Mouse (Mus musculus) forebrain, postnatal 0 days (tissue): ENCODE measurements at regions not wholly inside any gene's neighbourhood (a gene's known extent, or its start where the extent isn't known, plus 50 kb on each side); places are given as distances from the start of the nearest gene placed in this dataset.
A peak's percentile ranks its signal among the peaks of the same experiment; 100 is the strongest.

Experiments
- ATAC-seq: fragments of 200-750 bp; cut with Nextera tagmentation; 2 replicates; pipeline ENCODE4 v1.8.0; 2017; ENCODE audit warnings: mild to moderate bottlenecking, moderate library complexity
- DNase-seq: peaks from one replicate; pipeline ENCODE4 v3.0.0-alpha.2; 2015
- H3K27ac ChIP-seq: fragments of 300-500 bp; sonication (generic); 2 replicates; pipeline ENCODE4 v1.5.1; 2014; ENCODE audit warnings: low read depth, mild to moderate bottlenecking, antibody characterized with exemption, low read length, moderate library complexity, mixed read lengths
- H3K27me3 ChIP-seq: fragments of 300-500 bp; sonication (generic); 2 replicates; pipeline ENCODE4 v1.6.1; 2014; ENCODE audit warnings: mild to moderate bottlenecking, low read length, mixed read lengths; ENCODE audit not compliant: insufficient read depth
- H3K36me3 ChIP-seq: fragments of 300-500 bp; sonication (generic); 2 replicates; pipeline ENCODE4 v1.6.1; 2014; ENCODE audit warnings: mild to moderate bottlenecking, moderate library complexity; ENCODE audit not compliant: insufficient read depth
- H3K4me1 ChIP-seq: fragments of 300-500 bp; sonication (generic); 2 replicates; pipeline ENCODE4 v1.6.1; 2014; ENCODE audit warnings: antibody characterized with exemption; ENCODE audit not compliant: insufficient read depth
- H3K4me2 ChIP-seq: fragments of 300-500 bp; sonication (generic); 2 replicates; pipeline ENCODE4 v1.6.1; 2014; ENCODE audit warnings: low read depth, mild to moderate bottlenecking, moderate library complexity
- H3K4me3 ChIP-seq: fragments of 300-500 bp; sonication (generic); 2 replicates; pipeline ENCODE4 v1.5.1; 2014; ENCODE audit warnings: low read depth, low read length, mixed read lengths
- H3K9ac ChIP-seq: fragments of 300-500 bp; sonication (generic); 2 replicates; pipeline ENCODE4 v1.6.1; 2014; ENCODE audit warnings: mild to moderate bottlenecking
- H3K9me3 ChIP-seq: fragments of 300-500 bp; sonication (generic); 2 replicates; pipeline ENCODE4 v1.6.1; 2016; ENCODE audit warnings: low read length
- CTCF ChIP-seq: sonication (generic); IDR thresholded peaks from 2 replicates; pipeline ENCODE4 v1.5.1; 2016; ENCODE audit warnings: antibody characterized with exemption, control low read depth, low read depth
- WGBS: fragments of 180-500 bp; shearing (Covaris S2); extraction: QIAGEN DNeasy Blood & Tissue Kit; methylation state at CpG from one replicate; pipeline ENCODE4 v1.1.7; 2014; 5-methylcytosine and 5-hydroxymethylcytosine counted together

DNA sequence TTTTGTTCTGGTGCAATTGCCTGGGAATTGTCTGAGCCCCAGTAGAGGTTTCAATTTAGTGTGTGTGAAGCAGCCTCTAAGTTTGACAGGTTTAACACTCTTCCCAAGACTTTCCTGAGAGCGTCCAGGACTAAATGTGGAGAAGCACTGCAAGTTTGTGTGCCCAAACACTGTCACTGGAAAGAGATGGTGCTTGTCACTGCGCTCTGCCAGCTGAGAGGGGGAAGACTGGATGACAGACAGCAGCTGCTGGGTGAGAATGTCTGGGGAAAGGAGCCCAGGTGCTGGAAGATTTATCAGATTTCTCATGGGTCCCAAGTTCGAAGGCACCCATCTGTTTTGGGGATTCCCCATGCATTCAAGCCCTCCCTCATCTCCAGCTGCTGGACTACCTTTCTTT lies 114.2 kb upstream of the Cblb start:
- H3K27ac ChIP-seq: no peak overlapping the region
- H3K4me2 ChIP-seq: no peak overlapping the region
- H3K27me3 ChIP-seq: no peaks in the 10 kb centered on the region
- no peaks in the 10 kb centered on the region for H3K9me3 ChIP-seq
- H3K4me1 ChIP-seq: peaks cover 13% of the 10 kb centered on the region; the same call in 1 of the 2 replicates
- peak; percentile 82 for ATAC-seq
- H3K36me3 ChIP-seq: no peaks in the 10 kb centered on the region
- H3K9ac ChIP-seq: no peak overlapping the region
- 46% methylated on average over 3 of the region's 3 CpGs for WGBS
- H3K4me3 ChIP-seq: no peak overlapping the region
- DNase-seq: peak; percentile 32
- no peak for TF ChIP-seq CTCF

DNA sequence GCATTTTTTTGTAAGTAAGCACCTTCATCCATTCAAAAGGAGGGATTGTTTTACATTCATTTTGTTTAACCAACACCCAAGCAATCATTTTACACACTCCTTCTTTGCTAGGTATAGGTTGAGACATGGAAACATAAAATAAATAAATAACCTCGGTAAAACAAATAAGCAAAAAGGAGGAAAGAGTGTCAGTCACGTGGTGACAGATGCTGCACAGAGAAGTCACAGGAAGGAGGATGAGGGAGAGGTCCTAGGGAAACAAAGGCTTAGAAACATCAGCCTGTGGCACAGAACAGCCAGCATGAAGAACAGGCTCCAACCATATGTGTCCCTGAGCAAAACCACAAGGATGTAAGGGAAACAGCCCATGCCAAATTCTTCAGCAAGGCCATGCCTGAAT lies 113.5 kb upstream of the Cblb start:
- 46% methylated on average over 2 of the region's 2 CpGs for WGBS
- Histone ChIP-seq H3K9me3 (no peaks in the 10 kb centered on the region), H3K4me2 (no peak overlapping the region), H3K36me3 (no peaks in the 10 kb centered on the region), H3K27me3 (no peaks in the 10 kb centered on the region), H3K4me1 (peaks cover 13% of the 10 kb centered on the region; the same call in 1 of the 2 replicates), H3K4me3 (no peak overlapping the region), H3K27ac (no peak overlapping the region), H3K9ac (no peak overlapping the region)
- ATAC-seq: no peak
- TF ChIP-seq CTCF: no peak
- no peak for DNase-seq

DNA sequence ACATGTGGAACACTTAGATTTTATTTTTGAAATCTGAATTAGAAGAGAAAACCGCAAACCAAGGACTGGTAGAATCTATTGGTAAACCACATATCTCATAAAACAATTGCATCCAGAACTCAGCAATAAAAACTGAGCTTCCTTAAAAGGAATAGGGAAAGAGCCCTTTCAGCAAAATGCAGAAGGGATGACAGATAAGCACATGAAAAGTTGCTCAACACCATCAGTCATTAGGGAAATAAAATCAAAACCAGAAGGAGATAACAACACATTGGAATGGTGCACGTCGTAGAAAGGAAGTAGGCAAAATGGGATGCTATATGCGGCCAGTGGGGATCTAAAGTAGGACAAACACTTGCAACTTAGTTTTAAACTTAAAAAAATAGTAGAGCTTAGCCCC lies 110.0 kb upstream of the Cblb start:
- H3K9me3 ChIP-seq: no peaks in the 10 kb centered on the region
- DNase-seq: no peak
- H3K9ac ChIP-seq: no peak overlapping the region
- TF ChIP-seq CTCF: no peak
- no peaks in the 10 kb centered on the region for H3K36me3 ChIP-seq
- ATAC-seq: no peak
- WGBS: 87% methylated on average over 4 of the region's 4 CpGs
- H3K27ac ChIP-seq: no peak overlapping the region
- H3K4me2 ChIP-seq: no peak overlapping the region
- H3K4me1 ChIP-seq: peaks cover 6% of the 10 kb centered on the region; the same call in 1 of the 2 replicates
- no peak overlapping the region for H3K4me3 ChIP-seq
- H3K27me3 ChIP-seq: no peaks in the 10 kb centered on the region

DNA sequence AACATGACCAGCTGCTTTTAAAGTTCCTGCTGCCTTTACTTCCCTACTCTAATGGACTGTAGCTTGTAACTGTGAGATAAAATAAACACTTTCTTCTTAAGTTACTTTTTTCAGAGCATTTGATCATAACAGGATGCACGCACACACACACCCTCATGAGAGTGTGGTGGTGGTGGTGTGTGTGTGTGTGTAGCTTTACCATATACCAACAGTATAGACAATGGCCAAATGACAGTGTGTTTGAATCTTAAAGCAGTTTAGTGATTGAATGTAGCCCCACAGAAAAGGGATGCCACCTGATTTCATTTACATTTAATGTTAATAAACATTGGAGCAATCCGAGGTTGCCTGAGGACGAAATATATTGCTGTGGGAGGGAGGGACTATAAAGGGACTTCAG lies 108.4 kb upstream of the Cblb start:
- H3K27me3 ChIP-seq: no peaks in the 10 kb centered on the region
- H3K4me2 ChIP-seq: no peak overlapping the region
- no peaks in the 10 kb centered on the region for H3K4me1 ChIP-seq
- ATAC-seq (no peak), DNase-seq (no peak)
- 77% methylated on average over 3 of the region's 3 CpGs for WGBS
- H3K36me3 ChIP-seq: no peaks in the 10 kb centered on the region
- H3K4me3 ChIP-seq: no peak overlapping the region
- no peak overlapping the region for H3K27ac ChIP-seq
- H3K9me3 ChIP-seq: no peaks in the 10 kb centered on the region
- no peak overlapping the region for H3K9ac ChIP-seq
- no peak for TF ChIP-seq CTCF

DNA sequence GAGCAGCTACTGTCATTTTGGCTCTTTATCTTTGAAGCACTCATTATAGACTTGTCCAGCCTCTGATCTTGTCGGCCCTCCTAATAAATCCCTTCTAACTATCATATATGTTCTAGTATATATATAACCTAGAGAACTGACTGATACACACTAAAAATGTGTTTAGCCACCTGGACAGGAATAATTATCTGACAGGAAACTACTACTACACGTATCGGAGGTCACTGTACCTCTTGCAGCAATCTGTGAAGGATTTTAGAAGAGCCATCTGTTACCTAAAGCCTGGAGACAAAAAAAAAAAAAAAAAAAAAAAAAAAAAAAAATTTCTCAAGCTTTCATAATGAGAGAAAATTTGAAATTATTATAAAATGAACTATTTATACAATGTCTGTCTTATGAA lies 105.4 kb upstream of the Cblb start:
- Histone ChIP-seq H3K27ac (no peak overlapping the region), H3K27me3 (no peaks in the 10 kb centered on the region), H3K4me1 (no peaks in the 10 kb centered on the region), H3K9ac (no peak overlapping the region), H3K4me3 (no peak overlapping the region), H3K9me3 (no peaks in the 10 kb centered on the region), H3K36me3 (no peaks in the 10 kb centered on the region), H3K4me2 (no peak overlapping the region)
- TF ChIP-seq CTCF: no peak
- 81% methylated on average over 3 of the region's 3 CpGs for WGBS
- DNase-seq (no peak), ATAC-seq (no peak)

DNA sequence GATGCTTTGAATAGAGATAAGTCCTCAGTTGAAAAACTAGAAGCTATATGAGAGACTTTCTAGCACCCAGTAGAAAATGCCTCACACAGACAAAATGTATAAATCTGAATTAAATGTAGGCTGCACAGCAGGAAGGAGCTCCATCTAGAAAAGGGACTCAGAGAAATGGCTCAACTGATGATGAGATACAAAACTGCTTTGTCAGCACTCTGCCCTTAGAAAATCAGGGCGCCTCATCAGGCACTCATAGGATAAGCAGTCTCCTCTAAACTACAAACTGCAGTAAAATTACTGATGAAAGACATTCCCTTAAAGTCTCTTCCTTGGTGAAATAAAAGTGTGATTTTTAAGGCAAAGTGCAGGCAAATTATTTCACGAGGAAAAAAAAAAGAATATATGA lies 97.9 kb upstream of the Cblb start:
- H3K36me3 ChIP-seq: no peaks in the 10 kb centered on the region
- H3K27me3 ChIP-seq: no peaks in the 10 kb centered on the region

DNA sequence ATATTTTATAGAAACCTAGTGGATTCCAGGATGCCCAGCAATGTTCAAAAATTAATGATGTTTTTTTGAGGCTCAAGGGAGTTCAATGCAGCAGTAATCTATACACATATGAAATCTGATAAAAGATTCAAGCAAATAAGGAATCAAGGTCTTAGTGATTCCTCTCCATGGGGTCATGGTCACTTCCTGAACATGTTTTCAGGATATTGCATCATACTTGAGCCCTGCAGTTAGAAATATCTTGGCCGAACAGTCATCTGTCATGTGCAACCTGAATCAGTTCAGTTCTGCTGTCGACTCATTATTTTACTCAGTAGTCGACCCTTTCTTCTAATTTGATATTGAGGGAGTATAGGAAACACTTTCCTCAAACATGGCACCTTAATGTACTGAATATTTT lies 97.1 kb upstream of the Cblb start:
- Histone ChIP-seq H3K27ac (no peak overlapping the region), H3K9me3 (no peaks in the 10 kb centered on the region), H3K36me3 (no peaks in the 10 kb centered on the region), H3K4me1 (no peaks in the 10 kb centered on the region), H3K27me3 (no peaks in the 10 kb centered on the region), H3K4me2 (no peak overlapping the region), H3K4me3 (no peak overlapping the region), H3K9ac (no peak overlapping the region)
- TF ChIP-seq CTCF: no peak
- no peak for ATAC-seq
- DNase-seq: no peak
- WGBS: 87% methylated on average over 3 of the region's 3 CpGs

More for the DNA sequence above, 97.9 kb upstream of the Cblb start:
- no peak overlapping the region for H3K4me2 ChIP-seq
- no peak for TF ChIP-seq CTCF
- no peaks in the 10 kb centered on the region for H3K9me3 ChIP-seq
- H3K9ac ChIP-seq: no peak overlapping the region
- 92% methylated on average over 2 of the region's 2 CpGs for WGBS
- no peak overlapping the region for H3K27ac ChIP-seq
- ATAC-seq: no peak
- H3K4me1 ChIP-seq: no peaks in the 10 kb centered on the region
- H3K4me3 ChIP-seq: no peak overlapping the region
- no peak for DNase-seq

DNA sequence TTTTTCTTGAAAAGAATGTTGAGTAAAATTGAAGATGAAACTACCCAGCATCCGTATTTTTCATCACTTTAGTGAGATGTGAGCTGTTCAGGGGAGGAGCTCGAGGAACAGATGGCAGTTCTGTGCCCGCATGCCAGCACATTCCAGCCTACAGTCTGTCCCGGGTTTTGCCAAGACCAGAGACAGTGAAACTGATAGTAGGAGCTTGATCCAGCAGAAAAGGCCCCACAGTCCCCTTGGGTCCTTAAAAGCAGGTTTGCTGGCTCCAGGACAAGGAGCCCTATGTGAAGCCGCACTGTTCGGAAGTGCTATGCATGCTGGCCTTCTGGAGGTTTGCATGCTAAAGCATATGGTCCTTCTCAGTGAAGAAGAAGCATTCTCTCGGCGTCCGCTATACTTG lies 93.7 kb upstream of the Cblb start:
- no peak for TF ChIP-seq CTCF
- Histone ChIP-seq H3K9ac (no peak overlapping the region), H3K9me3 (no peaks in the 10 kb centered on the region), H3K27me3 (no peaks in the 10 kb centered on the region), H3K4me1 (no peaks in the 10 kb centered on the region), H3K36me3 (no peaks in the 10 kb centered on the region), H3K4me2 (no peak overlapping the region), H3K27ac (peak overlapping the region; percentile 40; the same call in 1 of the 2 replicates), H3K4me3 (no peak overlapping the region)
- ATAC-seq: peak; percentile 95
- 72% methylated on average over 9 of the region's 9 CpGs for WGBS
- DNase-seq: peak; percentile 83
